11 mouse cellular contexts compared by ENCODE assay signal in the genomic region with DNA sequence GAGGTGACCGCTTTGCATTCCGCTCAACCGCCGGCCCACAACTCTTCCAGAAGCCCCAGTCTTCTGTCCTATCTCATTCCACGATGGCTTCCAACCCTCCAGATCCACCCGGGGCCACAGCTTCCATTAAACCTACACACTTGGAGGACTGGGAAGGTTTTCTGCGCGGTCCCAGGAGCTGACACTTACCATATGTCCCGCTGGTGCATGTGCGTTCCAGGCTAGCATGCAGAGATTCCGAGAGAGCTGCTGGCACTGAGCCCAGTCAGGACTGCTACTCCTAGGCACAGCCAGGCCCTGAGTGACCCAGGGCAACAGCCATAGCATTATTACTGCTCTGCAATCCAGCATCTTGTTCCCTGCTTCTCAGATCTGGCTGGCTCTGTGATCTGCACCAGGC. TPM values are rescaled to one million over a fixed set of nuclear protein-coding genes. Genes with fewer than 3 reads are reported as not detected.
A peak's percentile ranks its signal among the peaks of the same experiment; 100 is the strongest.
DNase-seq lines count a peak whose midpoint lies in the region; ATAC-seq and TF ChIP-seq lines count a peak whose summit lies in the region.
"Had no signal": no experiment of that assay in that cellular context is flagged by ENCODE, and none has a peak within 500 bp of the region (broad histone marks: within the 10 kb centered on the region; RNA-seq: fewer than 3 reads in every experiment).

No protein-coding gene starts in this region.

- TF ChIP-seq CTCF in liver, adult 2 months (IDR thresholded peaks at IDR 0.05; ENCODE audit: low read depth, low read length) = no peak

- 0 out of 2 replicates have a peak, but pooled peaks have one; percentile 28 for ATAC-seq in hindbrain, embryonic 15.5 days (ENCODE audit: low FRiP score, low read depth)
- ATAC-seq in hindbrain, embryonic 12.5 days (ENCODE audit: low FRiP score) = no peak
- no peak for ATAC-seq in megakaryocyte, adult 5-6 weeks (ENCODE audit: poor library complexity, severe bottlenecking)

- peaks cover 3% of the 10 kb centered on the region; the same call in 1 of the 2 replicates for H3K36me3 ChIP-seq in hindbrain, embryonic 15.5 days
- peaks cover 5% of the 10 kb centered on the region; the same call in 1 of the 2 replicates for H3K36me3 ChIP-seq in hindbrain, embryonic 12.5 days
- H3K36me3 ChIP-seq in liver, adult 2 months (ENCODE audit: control insufficient read depth, insufficient read depth, low read length) = peaks cover 7% of the 10 kb centered on the region
- H3K36me3 ChIP-seq: neural tube, embryonic 12.5 days had no signal

- no peaks in the 10 kb centered on the region for H3K27me3 ChIP-seq in hindbrain, embryonic 15.5 days
- peaks cover 3% of the 10 kb centered on the region; the same call in 1 of the 2 replicates for H3K27me3 ChIP-seq in hindbrain, embryonic 12.5 days
- no peaks in the 10 kb centered on the region for H3K27me3 ChIP-seq in liver, adult 2 months (ENCODE audit: control insufficient read depth, insufficient read depth, low read length)
- H3K27me3 ChIP-seq: embryonic facial prominence, embryonic 12.5 days; neural tube, embryonic 12.5 days had no signal

- H3K27ac ChIP-seq in hindbrain, embryonic 15.5 days (replicated peaks) = no peak overlapping the region
- no peak overlapping the region for H3K27ac ChIP-seq in hindbrain, embryonic 12.5 days
- H3K27ac ChIP-seq in liver, adult 2 months (replicated peaks; ENCODE audit: insufficient read depth, low read depth, low read length) = 0 out of 2 replicates have a peak overlapping the region, but pooled peaks have one; percentile 1
- H3K27ac ChIP-seq: embryonic facial prominence, embryonic 12.5 days; neural tube, embryonic 12.5 days had no signal

- H3K9me3 ChIP-seq in hindbrain, embryonic 15.5 days = no peaks in the 10 kb centered on the region
- no peaks in the 10 kb centered on the region for H3K9me3 ChIP-seq in hindbrain, embryonic 12.5 days (replicated peaks)
- H3K9me3 ChIP-seq: embryonic facial prominence, embryonic 12.5 days; neural tube, embryonic 12.5 days had no signal

- H3K79me2 ChIP-seq in liver, adult 2 months (ENCODE audit: control insufficient read depth, insufficient read depth, low read length) = no peaks in the 10 kb centered on the region

- TF ChIP-seq POLR2A in liver, adult 2 months (IDR thresholded peaks at IDR 0.05; ENCODE audit: extremely low read depth, insufficient read depth, low read length) = no peak

- no peak overlapping the region for H3K4me2 ChIP-seq in hindbrain, embryonic 15.5 days
- no peak overlapping the region for H3K4me2 ChIP-seq in hindbrain, embryonic 12.5 days (replicated peaks)
- H3K4me2 ChIP-seq: embryonic facial prominence, embryonic 12.5 days; neural tube, embryonic 12.5 days had no signal

- H3K9ac ChIP-seq in hindbrain, embryonic 15.5 days = no peak overlapping the region
- H3K9ac ChIP-seq in hindbrain, embryonic 12.5 days = no peak overlapping the region
- no peak overlapping the region for H3K9ac ChIP-seq in liver, adult 2 months (ENCODE audit: low read depth, low read length)
- H3K9ac ChIP-seq: embryonic facial prominence, embryonic 12.5 days; neural tube, embryonic 12.5 days had no signal

- DNase-seq in MN1 (ENCODE audit: low spot score) = peak; percentile 98
- DNase-seq in cerebellum, adult 9-10 months = peak; percentile 79
- DNase-seq in liver, adult 2 months (ENCODE audit: extremely low read depth, low read depth, low spot score) = no peak
- no peak for DNase-seq in frontal cortex, postnatal 10 days (ENCODE audit: low spot score in 2 of 2)
- no peak for DNase-seq in right cerebral cortex, adult 18-20 months
- DNase-seq: thymus, postnatal 25 days had no signal

- H3K4me1 ChIP-seq in hindbrain, embryonic 15.5 days (replicated peaks) = peaks cover 10% of the 10 kb centered on the region
- H3K4me1 ChIP-seq in hindbrain, embryonic 12.5 days = peaks cover 9% of the 10 kb centered on the region
- H3K4me1 ChIP-seq in liver, adult 2 months (ENCODE audit: control insufficient read depth, insufficient read depth, low read length) = peaks cover 3% of the 10 kb centered on the region

- WGBS in hindbrain, embryonic 15.5 days = 67% methylated on average over 11 of the region's 11 CpGs
- 87% methylated on average over 11 of the region's 11 CpGs for WGBS in hindbrain, embryonic 12.5 days
- 69% methylated on average over 11 of the region's 11 CpGs for WGBS in liver, adult 2 months

- no peak overlapping the region for H3K4me3 ChIP-seq in hindbrain, embryonic 15.5 days
- H3K4me3 ChIP-seq in hindbrain, embryonic 12.5 days = no peak overlapping the region
- no peak overlapping the region for H3K4me3 ChIP-seq in liver, adult 2 months (ENCODE audit: insufficient read depth, low read depth, low read length)
- H3K4me3 ChIP-seq: embryonic facial prominence, embryonic 12.5 days; neural tube, embryonic 12.5 days had no signal

RNA-seq across cellular contexts. Expression of gene Il23a, which starts 0.9 kb away (rescaled TPM):
- 0.26 and 0.49 TPM in 2 replicates for polyA plus RNA-seq in hindbrain, embryonic 15.5 days (2015; fragmentation: Nextera tagmentation; extraction: Ambion mirVana)
- 0.22 TPM in 1 of 2 replicates, not detected in the other for polyA plus RNA-seq in hindbrain, embryonic 12.5 days (2016; fragmentation: Nextera tagmentation; extraction: Ambion mirVana)
- not detected in 2 replicates for total RNA-seq in liver, adult 2 months (2014; rRNA removed)
- not detected in 2 replicates for polyA plus RNA-seq in liver, adult 2 months (2012; rRNA removed)
- not detected in 2 replicates for total RNA-seq in megakaryocyte, adult 5-6 weeks (2015)
- total RNA-seq in megakaryocyte, adult 5-6 weeks (2017) = 0.12 TPM in 1 of 2 replicates, not detected in the other
- polyA plus RNA-seq: embryonic facial prominence, embryonic 12.5 days had no signal

RNA-seq across cellular contexts. Expression of gene Pan2, which starts 5.5 kb away (rescaled TPM):
- polyA plus RNA-seq in hindbrain, embryonic 15.5 days (2015; fragmentation: Nextera tagmentation; extraction: Ambion mirVana) = 19.1 and 21.4 TPM in 2 replicates
- polyA plus RNA-seq in hindbrain, embryonic 12.5 days (2016; fragmentation: Nextera tagmentation; extraction: Ambion mirVana) = 33.5 and 34.1 TPM in 2 replicates
- 9.1 and 11.8 TPM in 2 replicates for total RNA-seq in liver, adult 2 months (2014; rRNA removed)
- polyA plus RNA-seq in liver, adult 2 months (2012; rRNA removed) = 12.7 and 20.3 TPM in 2 replicates
- total RNA-seq in megakaryocyte, adult 5-6 weeks (2015) = 17.3 and 17.7 TPM in 2 replicates
- total RNA-seq in megakaryocyte, adult 5-6 weeks (2017) = 14.0 and 14.9 TPM in 2 replicates

RNA-seq across cellular contexts. Expression of gene Cnpy2, which starts 24.6 kb away (rescaled TPM):
- 188 and 205 TPM in 2 replicates for polyA plus RNA-seq in hindbrain, embryonic 15.5 days (2015; fragmentation: Nextera tagmentation; extraction: Ambion mirVana)
- polyA plus RNA-seq in hindbrain, embryonic 12.5 days (2016; fragmentation: Nextera tagmentation; extraction: Ambion mirVana) = 242 and 244 TPM in 2 replicates
- total RNA-seq in liver, adult 2 months (2014; rRNA removed) = 89.5 and 107 TPM in 2 replicates
- 69.0 and 72.0 TPM in 2 replicates for polyA plus RNA-seq in liver, adult 2 months (2012; rRNA removed)
- 73.3 and 78.6 TPM in 2 replicates for total RNA-seq in megakaryocyte, adult 5-6 weeks (2015)
- 81.0 and 84.5 TPM in 2 replicates for total RNA-seq in megakaryocyte, adult 5-6 weeks (2017)

RNA-seq across cellular contexts. Expression of gene Stat2, which starts 27.3 kb away (rescaled TPM):
- 20.7 and 21.7 TPM in 2 replicates for polyA plus RNA-seq in hindbrain, embryonic 15.5 days (2015; fragmentation: Nextera tagmentation; extraction: Ambion mirVana)
- 23.1 and 26.5 TPM in 2 replicates for polyA plus RNA-seq in hindbrain, embryonic 12.5 days (2016; fragmentation: Nextera tagmentation; extraction: Ambion mirVana)
- 17.0 and 17.6 TPM in 2 replicates for total RNA-seq in liver, adult 2 months (2014; rRNA removed)
- 26.3 and 46.6 TPM in 2 replicates for polyA plus RNA-seq in liver, adult 2 months (2012; rRNA removed)
- total RNA-seq in megakaryocyte, adult 5-6 weeks (2015) = 25.5 and 28.5 TPM in 2 replicates
- total RNA-seq in megakaryocyte, adult 5-6 weeks (2017) = 20.2 and 33.6 TPM in 2 replicates

RNA-seq across cellular contexts. Expression of gene Apof, which starts 29.2 kb away (rescaled TPM):
- 0.21 and 0.47 TPM in 2 replicates for polyA plus RNA-seq in hindbrain, embryonic 15.5 days (2015; fragmentation: Nextera tagmentation; extraction: Ambion mirVana)
- not detected in 2 replicates for polyA plus RNA-seq in hindbrain, embryonic 12.5 days (2016; fragmentation: Nextera tagmentation; extraction: Ambion mirVana)
- total RNA-seq in liver, adult 2 months (2014; rRNA removed) = 1,199 and 1,422 TPM in 2 replicates
- polyA plus RNA-seq in liver, adult 2 months (2012; rRNA removed) = 2,021 and 2,079 TPM in 2 replicates
- total RNA-seq in megakaryocyte, adult 5-6 weeks (2015) = 0.21 TPM in 1 of 2 replicates, not detected in the other
- total RNA-seq in megakaryocyte, adult 5-6 weeks (2017) = not detected in 2 replicates
- polyA plus RNA-seq: embryonic facial prominence, embryonic 12.5 days; neural tube, embryonic 12.5 days had no signal

Comparison
In these comparisons a context has a peak if more than half of its experiments do, and no peak if none do; other contexts are left out.
1. DNase-seq: peak in MN1 (single experiment) and cerebellum, adult 9-10 months (single experiment); none in liver, adult 2 months (single experiment), frontal cortex, postnatal 10 days (0 of 2) and right cerebral cortex, adult 18-20 months (single experiment).